Mouse (Mus musculus): ENCODE data around the gene Abraxas2.

GRCm38 (mm10) chr7:132841287-132841686 is 17.7 kb upstream of the Abraxas2 start:
- TF ChIP-seq POLR2A (IDR thresholded peaks at IDR 0.05; ENCODE audit: extremely low read depth, insufficient read depth, low read length), result no peak
- no peak for TF ChIP-seq CTCF (IDR thresholded peaks at IDR 0.05; ENCODE audit: extremely low read depth, insufficient read depth, low read length)
